Mouse (Mus musculus) liver, adult 2 months (tissue): ENCODE measurements at regions not wholly inside any gene's neighbourhood (a gene's known extent, or its start where the extent isn't known, plus 50 kb on each side); places are given as distances from the start of the nearest gene placed in this dataset.

Source experiments
- DNase-seq: peaks from one replicate; pipeline ENCODE4 v3.0.0-alpha.2; 2011; ENCODE audit warnings: low read depth, low spot score; ENCODE audit errors: extremely low read depth
- H3K27ac ChIP-seq: fragments of 200-500 bp; replicated peaks from 2 replicates; pipeline ENCODE4 v1.5.1; 2012; ENCODE audit warnings: low read depth, mild to moderate bottlenecking, control low read depth, inconsistent platforms, low read length; ENCODE audit not compliant: insufficient read depth
- H3K27me3 ChIP-seq: fragments of 200-500 bp; 2 replicates; pipeline ENCODE4 v1.6.1; 2012; ENCODE audit warnings: mild to moderate bottlenecking, moderate library complexity, low read length, inconsistent platforms; ENCODE audit not compliant: control insufficient read depth, insufficient read depth
- H3K36me3 ChIP-seq: fragments of 200-500 bp; 2 replicates; pipeline ENCODE4 v1.6.1; 2012; ENCODE audit warnings: low read length, inconsistent platforms; ENCODE audit not compliant: control insufficient read depth, insufficient read depth
- H3K4me1 ChIP-seq: fragments of 200-500 bp; 2 replicates; pipeline ENCODE4 v1.6.1; 2011; ENCODE audit warnings: low read length; ENCODE audit not compliant: control insufficient read depth, insufficient read depth
- H3K4me3 ChIP-seq: fragments of 200-500 bp; 2 replicates; pipeline ENCODE4 v1.5.1; 2011; ENCODE audit warnings: low read depth, mild to moderate bottlenecking, control low read depth, low read length, moderate library complexity; ENCODE audit not compliant: insufficient read depth
- H3K79me2 ChIP-seq: fragments of 200-500 bp; 2 replicates; pipeline ENCODE4 v1.6.1; 2012; ENCODE audit warnings: inconsistent platforms, mild to moderate bottlenecking, low read length, moderate library complexity; ENCODE audit not compliant: control insufficient read depth, insufficient read depth
- H3K9ac ChIP-seq: fragments of 200-500 bp; 2 replicates; pipeline ENCODE4 v1.6.1; 2012; ENCODE audit warnings: low read depth, mild to moderate bottlenecking, control low read depth, inconsistent platforms, low read length
- CTCF ChIP-seq: fragments of 200-500 bp; IDR thresholded peaks from 2 replicates; pipeline ENCODE4 v1.5.1; 2011; ENCODE audit warnings: low read depth, low read length, control low read depth
- POLR2A ChIP-seq: fragments of 200-500 bp; IDR thresholded peaks from 2 replicates; pipeline ENCODE4 v1.6.1; 2011; ENCODE audit warnings: low read length, control low read depth; ENCODE audit not compliant: insufficient read depth; ENCODE audit errors: extremely low read depth
- WGBS: fragments of 180-500 bp; shearing (Covaris S2); methylation state at CpG from one replicate; pipeline ENCODE4 v1.1.7; 2018; 5-methylcytosine and 5-hydroxymethylcytosine counted together

DNA sequence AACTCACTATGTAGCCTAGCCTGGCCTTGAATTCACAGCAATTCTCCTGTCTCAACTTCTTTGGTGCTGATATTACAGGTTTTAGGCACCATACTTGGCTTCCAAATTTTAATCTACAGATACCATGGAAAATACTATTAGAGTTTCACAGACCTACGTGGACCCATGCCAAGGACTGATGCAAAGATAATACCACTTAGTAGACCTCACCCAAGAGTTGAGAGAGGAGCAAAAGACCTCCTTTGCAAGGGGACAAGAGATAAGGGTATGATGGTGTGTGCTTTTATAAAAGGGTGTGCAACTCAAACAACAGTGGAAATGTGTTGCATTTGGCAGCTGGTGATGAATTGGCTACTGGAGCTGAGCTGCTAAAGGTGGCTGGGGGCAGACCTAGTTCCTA, 358.6 kb upstream of the Diaph2 start:
- no peak overlapping the region for H3K4me3 ChIP-seq
- TF ChIP-seq CTCF: no peak
- TF ChIP-seq POLR2A: no peak
- DNase-seq: no peak
- H3K4me1 ChIP-seq: no peaks in the 10 kb centered on the region
- H3K9ac ChIP-seq: no peak overlapping the region
- H3K27me3 ChIP-seq: no peaks in the 10 kb centered on the region
- H3K27ac ChIP-seq: no peak overlapping the region
- H3K36me3 ChIP-seq: no peaks in the 10 kb centered on the region
- no peaks in the 10 kb centered on the region for H3K79me2 ChIP-seq
- 70% methylated on average over 1 of the region's 1 CpGs for WGBS

DNA sequence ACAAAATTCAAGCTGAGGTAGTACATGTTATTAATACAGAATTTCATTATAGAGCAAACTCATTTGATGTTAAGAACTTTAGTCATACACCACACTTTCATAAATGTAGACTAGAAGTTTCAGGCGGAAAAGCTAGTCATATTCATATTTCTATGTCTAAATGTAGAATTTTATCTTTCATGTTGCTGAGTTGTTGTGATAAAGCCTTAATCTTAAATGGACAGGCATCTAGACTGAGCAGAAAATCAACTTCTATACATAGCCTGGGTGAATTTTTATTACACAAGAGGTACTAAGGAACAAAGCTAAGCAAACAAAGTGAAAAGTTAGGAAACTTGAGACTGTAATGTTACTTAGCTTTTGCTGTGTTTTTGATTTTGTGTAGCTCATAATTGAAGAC, 341.8 kb upstream of the Diaph2 start:
- Histone ChIP-seq H3K79me2 (no peaks in the 10 kb centered on the region), H3K27me3 (no peaks in the 10 kb centered on the region), H3K4me3 (no peak overlapping the region), H3K27ac (no peak overlapping the region), H3K36me3 (no peaks in the 10 kb centered on the region), H3K9ac (no peak overlapping the region), H3K4me1 (no peaks in the 10 kb centered on the region)
- 97% methylated on average over 1 of the region's 1 CpGs for WGBS
- DNase-seq: no peak
- no peak for TF ChIP-seq POLR2A
- TF ChIP-seq CTCF: no peak

DNA sequence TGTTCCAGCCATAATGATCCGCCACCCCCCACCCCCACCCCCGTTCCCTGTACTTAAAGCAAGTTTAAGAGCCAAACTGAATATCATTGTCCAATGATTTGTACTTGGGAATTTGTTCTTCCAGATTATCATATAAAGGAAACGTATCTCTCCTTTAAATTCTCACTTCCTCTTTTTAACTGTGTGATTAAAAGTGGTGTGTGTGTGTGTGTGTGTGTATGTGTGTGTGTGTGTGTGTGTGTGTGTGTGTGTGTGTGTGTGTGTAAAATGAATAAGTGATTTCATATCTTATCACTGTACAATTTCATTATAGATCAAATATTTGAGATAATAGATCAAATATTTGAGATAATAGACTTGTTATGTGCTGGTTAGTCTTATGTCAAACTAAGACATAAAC, 339.5 kb upstream of the Diaph2 start:
- Histone ChIP-seq H3K27me3 (no peaks in the 10 kb centered on the region), H3K4me3 (no peak overlapping the region), H3K9ac (no peak overlapping the region), H3K36me3 (no peaks in the 10 kb centered on the region), H3K4me1 (no peaks in the 10 kb centered on the region), H3K79me2 (no peaks in the 10 kb centered on the region), H3K27ac (no peak overlapping the region)
- no peak for DNase-seq
- 90% methylated on average over 3 of the region's 3 CpGs for WGBS
- no peak for TF ChIP-seq POLR2A
- no peak for TF ChIP-seq CTCF

DNA sequence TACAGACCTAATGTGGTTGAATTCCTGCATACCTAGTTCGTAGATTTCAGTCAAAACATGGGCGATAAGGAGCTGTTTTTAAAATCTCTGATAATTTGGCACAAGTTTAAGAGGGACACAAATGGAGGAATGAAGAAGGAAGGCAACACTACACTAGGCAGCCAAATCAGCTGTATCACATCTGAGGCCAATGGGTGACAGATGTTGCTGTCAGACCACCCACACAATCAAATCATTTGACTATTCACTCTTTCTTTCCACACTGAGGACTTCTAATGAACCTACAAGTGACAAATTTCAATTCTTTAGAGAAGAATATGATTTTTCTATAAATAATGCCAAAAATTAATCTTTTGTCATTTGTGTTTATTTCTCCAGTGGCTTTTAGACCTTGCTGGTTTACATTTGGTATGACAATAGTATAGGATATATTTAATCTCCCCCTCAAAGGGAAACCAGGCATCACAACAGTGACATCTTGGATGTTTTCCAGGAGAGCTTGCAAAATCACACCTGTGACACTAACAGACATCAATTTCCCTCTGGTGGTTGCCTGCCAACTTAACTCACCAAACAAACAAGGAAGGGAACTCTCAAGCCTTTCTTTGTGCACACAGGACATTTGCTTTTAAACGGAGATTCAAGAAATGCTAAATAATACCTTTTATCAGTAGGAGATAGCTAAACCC, 336.5 kb upstream of the Diaph2 start:
- Histone ChIP-seq H3K4me1 (no peaks in the 10 kb centered on the region), H3K36me3 (no peaks in the 10 kb centered on the region), H3K79me2 (no peaks in the 10 kb centered on the region), H3K27me3 (no peaks in the 10 kb centered on the region), H3K9ac (no peak overlapping the region), H3K4me3 (no peak overlapping the region), H3K27ac (no peak overlapping the region)
- 31% methylated on average over 3 of the region's 3 CpGs for WGBS
- DNase-seq: peak; percentile 41
- TF ChIP-seq POLR2A (no peak), CTCF (no peak)

DNA sequence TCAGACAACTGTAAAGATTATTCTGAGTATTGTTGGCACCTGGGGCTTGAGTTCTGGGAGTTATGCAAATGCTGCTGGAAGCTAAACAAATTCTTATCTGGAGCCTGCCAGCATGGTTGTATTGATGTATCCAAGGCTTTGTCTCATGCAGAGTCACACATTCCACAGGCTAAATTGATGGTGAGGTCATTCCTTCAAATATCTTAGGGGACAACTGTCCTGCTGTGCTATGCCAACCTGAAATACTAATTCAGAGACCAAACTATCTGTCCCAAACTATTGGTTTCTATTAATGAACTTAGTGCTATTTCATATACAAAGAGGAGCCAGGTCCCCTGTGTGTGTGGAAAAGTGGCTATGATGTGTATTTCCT, 335.9 kb upstream of the Diaph2 start:
- Histone ChIP-seq H3K36me3 (no peaks in the 10 kb centered on the region), H3K79me2 (no peaks in the 10 kb centered on the region), H3K4me3 (no peak overlapping the region), H3K4me1 (no peaks in the 10 kb centered on the region), H3K9ac (no peak overlapping the region), H3K27ac (no peak overlapping the region), H3K27me3 (no peaks in the 10 kb centered on the region)
- TF ChIP-seq POLR2A (no peak), CTCF (no peak)
- DNase-seq: no peak

DNA sequence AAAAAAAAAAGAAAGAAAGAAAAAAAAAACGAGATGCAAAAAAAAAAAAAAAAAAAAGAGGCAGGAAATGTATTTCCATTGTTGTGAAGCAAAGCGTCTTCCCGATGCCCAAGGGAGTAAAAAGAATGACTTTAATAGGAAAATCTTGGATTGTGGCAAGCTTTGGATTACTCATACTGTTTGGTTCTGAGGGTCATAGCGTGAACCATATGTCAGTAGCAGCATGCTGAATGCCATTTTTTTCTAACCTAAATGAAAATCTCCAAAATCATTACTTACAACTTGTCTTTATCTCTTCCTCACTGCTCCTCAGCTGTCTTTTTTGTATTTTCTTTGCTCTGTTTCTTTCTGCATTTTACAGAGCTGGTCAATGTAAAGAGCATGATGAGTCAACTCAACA, 334.2 kb upstream of the Diaph2 start:
- Histone ChIP-seq H3K4me1 (no peaks in the 10 kb centered on the region), H3K79me2 (no peaks in the 10 kb centered on the region), H3K9ac (no peak overlapping the region), H3K27me3 (no peaks in the 10 kb centered on the region), H3K4me3 (no peak overlapping the region), H3K36me3 (no peaks in the 10 kb centered on the region), H3K27ac (no peak overlapping the region)
- TF ChIP-seq CTCF: no peak
- no peak for TF ChIP-seq POLR2A
- DNase-seq: no peak
- 66% methylated on average over 4 of the region's 4 CpGs for WGBS
